Mouse (Mus musculus) kidney, adult 2 months (tissue): ENCODE data around the gene Scgb1c1.

Source experiments
- CTCF ChIP-seq: fragments of 200-500 bp; conservative IDR thresholded peaks from 2 replicates; pipeline ENCODE4 v1.5.1; 2011; ENCODE audit warnings: low read depth, mild to moderate bottlenecking, control low read depth, low read length, moderate library complexity, mixed read lengths; ENCODE audit not compliant: insufficient read depth, insufficient read length
- POLR2A ChIP-seq: fragments of 200-500 bp; IDR thresholded peaks from one replicate; pipeline ENCODE4 v1.6.1; 2011; ENCODE audit warnings: low read depth, low read length, control low read depth

DNA sequence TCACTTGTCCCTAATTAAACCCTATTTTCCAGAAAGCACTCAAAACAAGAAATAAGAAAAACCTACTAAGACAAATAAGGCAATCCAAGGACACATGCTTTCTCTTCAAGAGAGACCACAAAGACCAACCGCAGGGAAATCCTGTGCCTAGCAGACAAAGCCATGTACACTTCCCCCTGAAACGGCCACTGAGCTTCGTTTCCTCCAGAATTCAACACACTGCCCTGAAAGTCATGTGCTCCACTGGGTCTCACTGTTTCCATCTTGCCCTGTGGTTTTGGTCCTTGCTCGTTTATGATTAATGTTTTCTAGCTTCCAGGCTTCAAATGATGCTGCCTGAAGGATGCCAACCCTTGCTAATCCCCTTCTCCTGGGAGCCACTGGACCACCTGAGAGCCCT, 28.9 kb downstream of the Scgb1c1 start:
- TF ChIP-seq POLR2A (no peak), CTCF (no peak)
